Mouse (Mus musculus) intestine, postnatal 0 days (tissue): Measurements from ENCODE around the gene Rps11. TPM values are rescaled to one million over a fixed set of nuclear protein-coding genes. Genes with fewer than 3 reads are reported as not detected.
"Not testable (repeated sequence)": the region's sequence is repeated elsewhere in the genome, so short reads cannot be mapped to it uniquely, and the experiment has no call there.

ENCODE experiments used
- ATAC-seq: fragments of 200-750 bp; cut with Nextera tagmentation; 2 replicates; pipeline ENCODE4 v1.8.0; 2017; ENCODE audit warnings: mild to moderate bottlenecking, moderate TSS enrichment, moderate library complexity
- H3K27ac ChIP-seq: fragments of 300-500 bp; sonication (generic); 2 replicates; pipeline ENCODE4 v1.5.1; 2014; ENCODE audit warnings: mild to moderate bottlenecking, low read depth, low read length, moderate library complexity
- H3K27me3 ChIP-seq: fragments of 300-500 bp; sonication (generic); replicated peaks from 2 replicates; pipeline ENCODE4 v1.6.1; 2014; ENCODE audit warnings: low read length, mixed read lengths; ENCODE audit not compliant: control insufficient read depth, insufficient read depth
- H3K36me3 ChIP-seq: fragments of 300-500 bp; sonication (generic); 2 replicates; pipeline ENCODE4 v1.6.1; 2014; ENCODE audit warnings: mild to moderate bottlenecking, moderate library complexity; ENCODE audit not compliant: control insufficient read depth, insufficient read depth
- H3K4me1 ChIP-seq: fragments of 300-500 bp; sonication (generic); replicated peaks from 2 replicates; pipeline ENCODE4 v1.6.1; 2014; ENCODE audit warnings: antibody characterized with exemption, low read length, mixed read lengths; ENCODE audit not compliant: control insufficient read depth, insufficient read depth
- H3K4me2 ChIP-seq: fragments of 300-500 bp; sonication (generic); replicated peaks from 2 replicates; pipeline ENCODE4 v1.6.1; 2014; ENCODE audit warnings: low read depth, mild to moderate bottlenecking, moderate library complexity
- H3K4me3 ChIP-seq: fragments of 300-500 bp; sonication (generic); 2 replicates; pipeline ENCODE4 v1.5.1; 2014; ENCODE audit warnings: low read depth, low read length
- H3K9ac ChIP-seq: fragments of 300-500 bp; sonication (generic); 2 replicates; pipeline ENCODE4 v1.6.1; 2014; ENCODE audit warnings: mild to moderate bottlenecking, low read depth, low read length
- H3K9me3 ChIP-seq: fragments of 300-500 bp; sonication (generic); 2 replicates; pipeline ENCODE4 v1.6.1; 2016; ENCODE audit warnings: mixed run types; ENCODE audit not compliant: control insufficient read depth
- CTCF ChIP-seq: sonication (generic); IDR thresholded peaks from 2 replicates; pipeline ENCODE4 v1.5.1; 2016; ENCODE audit warnings: low read depth, mild to moderate bottlenecking, control low read depth, antibody characterized with exemption, moderate library complexity
- WGBS: fragments of 180-500 bp; shearing (Covaris S2); extraction: QIAGEN DNeasy Blood & Tissue Kit; methylation state at CpG from one replicate; pipeline ENCODE4 v1.1.7; 2014; 5-methylcytosine and 5-hydroxymethylcytosine counted together
- polyA plus RNA-seq: library from polyadenylated mRNA; unstranded; fragments of >200 nt; fragmentation: Nextera tagmentation; extraction: Ambion mirVana; gene quantifications from 2 replicates; pipeline ENCODE4 v1.2.1, GENCODE M21; 2015

Gene Rps11
- polyA plus RNA-seq, 1 experiment from 2014 or later = 1,755 TPM

GRCm38 (mm10) chr7:45155590-45155989 lies 31.4 kb upstream of the Rps11 start:
- Histone ChIP-seq H3K9ac (no peak overlapping the region), H3K4me2 (no peak overlapping the region), H3K4me1 (peaks cover 6% of the 10 kb centered on the region; the same call in 1 of the 2 replicates), H3K4me3 (no peak overlapping the region), H3K27me3 (no peaks in the 10 kb centered on the region), H3K36me3 (peaks cover 34% of the 10 kb centered on the region), H3K27ac (no peak overlapping the region), H3K9me3 (no peaks in the 10 kb centered on the region)
- no peak for TF ChIP-seq CTCF
- no peak for ATAC-seq
- 84% methylated on average over 9 of the region's 9 CpGs for WGBS

- Histone ChIP-seq H3K4me3 (peak overlapping the region; percentile 72), H3K9me3 (no peaks in the 10 kb centered on the region), H3K36me3 (peaks cover 29% of the 10 kb centered on the region), H3K27ac (0 out of 2 replicates have a peak overlapping the region, but pooled peaks have one; percentile 94), H3K27me3 (no peaks in the 10 kb centered on the region), H3K4me1 (peaks cover 8% of the 10 kb centered on the region; the same call in 1 of the 2 replicates), H3K4me2 (peak overlapping the region; percentile 68), H3K9ac (no peak overlapping the region)
- WGBS = 67% methylated on average over 12 of the region's 12 CpGs
- TF ChIP-seq CTCF = peak; percentile 75
- ATAC-seq = peak; percentile 53
These were observed 30.8 kb upstream of the Rps11 start for GRCm38 (mm10) chr7:45154993-45155514.

GRCm38 (mm10) chr7:45154096-45154992 lies 30.1 kb upstream of the Rps11 start, which contains the start of the genes Pih1d1 and Aldh16a1:
Gene Pih1d1, plus strand, starts transcription at chr7:45154303.
Gene Aldh16a1, minus strand, starts transcription at chr7:45154584.
- Histone ChIP-seq H3K27ac (peak within 1 kb of the TSS; percentile 94), H3K4me3 (peak within 1 kb of the TSS; percentile 72), H3K36me3 (peaks cover 24% of the 10 kb centered on the region), H3K9me3 (no peaks in the 10 kb centered on the region), H3K27me3 (no peaks in the 10 kb centered on the region), H3K4me2 (peak within 1 kb of the TSS; percentile 68), H3K9ac (peak within 1 kb of the TSS; percentile 85), H3K4me1 (peaks cover 8% of the 10 kb centered on the region; the same call in 1 of the 2 replicates)
- peak; percentile 77 for TF ChIP-seq CTCF
- ATAC-seq = peak; percentile 92
- 3% methylated on average over 69 of the region's 69 CpGs for WGBS

- 2% methylated on average over 5 of the region's 5 CpGs for WGBS
- Histone ChIP-seq H3K4me3 (peak overlapping the region; percentile 72), H3K9ac (peak overlapping the region; percentile 85), H3K36me3 (peaks cover 23% of the 10 kb centered on the region), H3K27ac (peak overlapping the region; percentile 94), H3K4me1 (peaks cover 8% of the 10 kb centered on the region; the same call in 1 of the 2 replicates), H3K27me3 (no peaks in the 10 kb centered on the region), H3K4me2 (peak overlapping the region; percentile 68), H3K9me3 (no peaks in the 10 kb centered on the region)
- no peak for ATAC-seq
- TF ChIP-seq CTCF = no peak
These were observed 29.3 kb upstream of the Rps11 start for GRCm38 (mm10) chr7:45153586-45153985.

- not testable (repeated sequence) for H3K4me1 ChIP-seq, H3K9me3 ChIP-seq, H3K4me3 ChIP-seq, H3K27me3 ChIP-seq, ATAC-seq, H3K27ac ChIP-seq
- H3K4me2 ChIP-seq = peak overlapping the region; percentile 68
- peak; percentile 14; the same call in 1 of the 2 replicates for TF ChIP-seq CTCF
- H3K36me3 ChIP-seq = peaks cover 24% of the 10 kb centered on the region
- H3K9ac ChIP-seq = 0 out of 2 replicates have a peak overlapping the region, but pooled peaks have one; percentile 85
- WGBS = 66% methylated on average over 2 of the region's 2 CpGs
These were observed 28.8 kb upstream of the Rps11 start for GRCm38 (mm10) chr7:45153052-45153451.

- no peak overlapping the region for H3K4me3 ChIP-seq
- peaks cover 29% of the 10 kb centered on the region for H3K36me3 ChIP-seq
- peaks cover 8% of the 10 kb centered on the region; the same call in 1 of the 2 replicates for H3K4me1 ChIP-seq
- WGBS = 44% methylated on average over 11 of the region's 11 CpGs
- no peak overlapping the region for H3K4me2 ChIP-seq
- no peak for TF ChIP-seq CTCF
- H3K9ac ChIP-seq = no peak overlapping the region
- H3K27me3 ChIP-seq = no peaks in the 10 kb centered on the region
- H3K9me3 ChIP-seq = no peaks in the 10 kb centered on the region
- ATAC-seq = no peak
- H3K27ac ChIP-seq = no peak overlapping the region
These were observed 27.1 kb upstream of the Rps11 start for GRCm38 (mm10) chr7:45151303-45151702.
